Mouse (Mus musculus): Measurements from ENCODE around the gene Papss2. TPM values are rescaled to one million over a fixed set of nuclear protein-coding genes. Genes with fewer than 3 reads are reported as not detected.

The Papss2 gene
- polyA plus RNA-seq, 1 experiment: 4.1 TPM

DNA sequence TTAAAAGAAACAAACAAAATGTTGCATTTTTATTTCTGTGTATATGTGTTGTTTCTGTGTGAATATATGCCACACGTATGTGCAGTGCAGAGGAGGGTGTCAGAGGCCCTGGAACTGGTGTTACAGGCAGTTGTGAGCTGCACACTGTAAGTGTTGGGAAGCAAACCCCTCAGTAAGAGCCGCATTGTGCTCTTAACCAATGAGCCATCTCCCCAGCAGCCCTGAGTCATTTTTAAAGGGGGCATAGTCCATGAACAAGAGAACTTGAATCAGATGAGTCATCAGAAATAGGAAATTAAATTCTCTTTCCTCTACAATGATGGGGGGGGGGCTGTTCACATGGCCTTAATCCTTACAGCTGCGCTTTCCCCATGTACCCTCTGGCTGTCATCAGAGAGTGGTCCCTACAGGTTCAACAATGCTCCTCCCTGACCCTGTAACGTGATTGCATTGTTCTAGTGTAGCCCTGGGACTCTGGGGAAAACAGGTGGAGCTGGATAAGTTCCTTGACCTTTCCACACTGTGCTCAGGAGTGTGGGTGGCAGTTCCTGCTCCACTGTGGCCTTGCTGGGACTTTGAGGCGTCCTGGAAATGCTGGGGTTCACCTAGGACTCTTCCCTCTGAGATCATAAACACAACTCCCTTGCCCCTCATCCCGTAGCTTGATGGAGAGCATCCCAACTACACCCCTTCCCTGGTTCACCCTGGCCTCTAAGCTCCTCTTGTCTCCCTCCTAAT is 5.6 kb downstream of the Papss2 start:
- Histone ChIP-seq H3K9me3 (replicated peaks; ENCODE audit: control insufficient read depth, insufficient read depth, low read length, poor library complexity, severe bottlenecking) (no peaks in the 10 kb centered on the region), H3K27ac (ENCODE audit: insufficient read depth, low read length) (no peak overlapping the region), H3K36me3 (ENCODE audit: control insufficient read depth, insufficient read depth, low read length, poor library complexity, severe bottlenecking) (no peaks in the 10 kb centered on the region), H3K4me3 (ENCODE audit: low read depth, low read length) (no peak overlapping the region), H3K27me3 (ENCODE audit: control insufficient read depth, insufficient read depth, low read length, poor library complexity, severe bottlenecking) (peaks cover 6% of the 10 kb centered on the region), H3K9ac (ENCODE audit: low read depth, poor library complexity, severe bottlenecking) (no peak overlapping the region), H3K4me1 (ENCODE audit: control insufficient read depth, insufficient read depth, low read length) (no peaks in the 10 kb centered on the region)
- no peak for TF ChIP-seq EP300 (IDR thresholded peaks at IDR 0.05; ENCODE audit: insufficient read depth, low read depth, low read length)
- no peak for TF ChIP-seq CTCF (IDR thresholded peaks at IDR 0.05; ENCODE audit: low read depth, low read length)
- TF ChIP-seq POLR2A (IDR thresholded peaks at IDR 0.05; ENCODE audit: insufficient read depth, low read length): no peak

DNA sequence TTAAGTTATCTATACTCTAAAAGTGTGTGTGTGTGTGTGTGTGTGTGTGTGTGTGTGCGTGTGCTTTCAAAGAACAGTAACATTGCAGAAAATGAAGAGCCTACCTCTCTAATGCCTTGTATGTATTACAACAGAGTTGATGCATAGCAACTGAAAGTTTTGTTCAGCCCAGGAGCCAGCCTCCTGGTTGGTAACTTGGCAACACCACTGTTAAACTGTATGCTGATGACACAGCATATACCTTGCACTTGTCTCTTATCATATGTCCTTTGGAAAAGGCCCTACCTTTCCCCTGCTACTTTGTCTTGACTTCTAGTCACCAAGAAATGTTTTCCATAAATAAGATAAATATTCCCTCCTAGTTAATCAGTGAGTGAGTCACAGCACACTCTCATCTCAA is 7.9 kb downstream of the Papss2 start:
- no peaks in the 10 kb centered on the region for H3K9me3 ChIP-seq (replicated peaks; ENCODE audit: control insufficient read depth, insufficient read depth, low read length, poor library complexity, severe bottlenecking)
- H3K9ac ChIP-seq (ENCODE audit: low read depth, poor library complexity, severe bottlenecking): no peak overlapping the region
- H3K36me3 ChIP-seq (ENCODE audit: control insufficient read depth, insufficient read depth, low read length, poor library complexity, severe bottlenecking): no peaks in the 10 kb centered on the region
- no peak for TF ChIP-seq CTCF (IDR thresholded peaks at IDR 0.05; ENCODE audit: low read depth, low read length)
- no peak for TF ChIP-seq POLR2A (IDR thresholded peaks at IDR 0.05; ENCODE audit: insufficient read depth, low read length)
- no peak for TF ChIP-seq EP300 (IDR thresholded peaks at IDR 0.05; ENCODE audit: insufficient read depth, low read depth, low read length)
- no peak overlapping the region for H3K4me3 ChIP-seq (ENCODE audit: low read depth, low read length)
- no peaks in the 10 kb centered on the region for H3K27me3 ChIP-seq (ENCODE audit: control insufficient read depth, insufficient read depth, low read length, poor library complexity, severe bottlenecking)
- H3K27ac ChIP-seq (ENCODE audit: insufficient read depth, low read length): no peak overlapping the region
- H3K4me1 ChIP-seq (ENCODE audit: control insufficient read depth, insufficient read depth, low read length): no peaks in the 10 kb centered on the region

DNA sequence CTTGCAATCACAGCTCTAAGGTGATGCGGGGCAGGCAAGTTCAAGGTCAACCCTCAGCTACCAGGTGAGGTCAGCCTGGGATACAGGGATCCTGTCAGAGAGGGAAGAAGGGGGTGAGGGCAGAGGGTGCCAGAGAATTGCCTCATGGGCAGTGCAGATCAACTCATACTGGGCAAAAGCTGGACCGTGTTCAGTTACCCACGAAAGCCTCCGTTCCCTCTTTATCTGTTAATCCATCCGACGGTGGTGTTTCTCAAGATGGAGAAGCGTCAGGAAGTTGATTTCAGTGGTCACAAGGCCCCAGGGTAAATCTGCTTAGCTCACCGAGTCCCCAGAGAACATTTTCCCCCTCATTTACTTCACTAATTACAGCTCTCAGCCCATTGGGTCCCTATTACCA is 8.5 kb downstream of the Papss2 start:
- no peak overlapping the region for H3K4me3 ChIP-seq (ENCODE audit: low read depth, low read length)
- no peaks in the 10 kb centered on the region for H3K9me3 ChIP-seq (replicated peaks; ENCODE audit: control insufficient read depth, insufficient read depth, low read length, poor library complexity, severe bottlenecking)
- no peaks in the 10 kb centered on the region for H3K27me3 ChIP-seq (ENCODE audit: control insufficient read depth, insufficient read depth, low read length, poor library complexity, severe bottlenecking)
- H3K36me3 ChIP-seq (ENCODE audit: control insufficient read depth, insufficient read depth, low read length, poor library complexity, severe bottlenecking): no peaks in the 10 kb centered on the region
- no peak overlapping the region for H3K9ac ChIP-seq (ENCODE audit: low read depth, poor library complexity, severe bottlenecking)
- H3K27ac ChIP-seq (ENCODE audit: insufficient read depth, low read length): no peak overlapping the region
- TF ChIP-seq POLR2A (IDR thresholded peaks at IDR 0.05; ENCODE audit: insufficient read depth, low read length): no peak
- no peak for TF ChIP-seq EP300 (IDR thresholded peaks at IDR 0.05; ENCODE audit: insufficient read depth, low read depth, low read length)
- no peak for TF ChIP-seq CTCF (IDR thresholded peaks at IDR 0.05; ENCODE audit: low read depth, low read length)
- H3K4me1 ChIP-seq (ENCODE audit: control insufficient read depth, insufficient read depth, low read length): no peaks in the 10 kb centered on the region

DNA sequence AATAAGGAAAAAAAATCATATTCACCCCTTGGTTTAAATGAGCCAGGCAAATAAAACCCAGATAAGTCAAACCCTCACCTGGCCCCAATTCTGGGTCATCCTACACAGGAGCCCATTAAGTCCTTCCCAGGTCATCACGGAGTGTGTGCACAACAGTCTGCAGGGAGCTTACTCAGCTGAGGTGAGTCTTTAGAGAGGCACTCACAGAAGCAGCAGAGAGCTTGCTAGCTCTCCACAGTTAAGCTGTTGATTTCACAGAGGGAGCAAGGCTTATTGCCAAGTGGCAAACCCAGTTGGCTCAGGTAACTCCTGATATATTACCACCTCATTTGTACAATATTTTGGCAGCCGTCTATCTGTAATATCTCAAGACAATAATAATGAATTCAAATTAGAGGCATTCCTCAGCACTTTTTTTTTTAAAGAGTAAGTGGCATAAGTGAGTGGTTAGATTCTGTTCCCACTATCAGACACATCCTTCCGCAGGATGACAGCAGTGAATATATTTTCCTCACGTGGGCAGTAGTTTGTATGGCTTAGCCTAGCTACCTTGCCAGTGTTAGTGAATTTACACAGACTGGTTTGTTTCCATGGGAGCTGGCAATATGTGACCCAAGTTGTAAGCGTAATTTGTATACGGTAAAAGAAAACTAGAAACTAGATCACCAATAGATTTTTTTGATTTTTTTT is 9.1 kb downstream of the Papss2 start:
- H3K4me1 ChIP-seq (ENCODE audit: control insufficient read depth, insufficient read depth, low read length): no peaks in the 10 kb centered on the region
- H3K27ac ChIP-seq (ENCODE audit: insufficient read depth, low read length): no peak overlapping the region
- no peak overlapping the region for H3K4me3 ChIP-seq (ENCODE audit: low read depth, low read length)
- no peaks in the 10 kb centered on the region for H3K27me3 ChIP-seq (ENCODE audit: control insufficient read depth, insufficient read depth, low read length, poor library complexity, severe bottlenecking)
- no peaks in the 10 kb centered on the region for H3K9me3 ChIP-seq (replicated peaks; ENCODE audit: control insufficient read depth, insufficient read depth, low read length, poor library complexity, severe bottlenecking)
- no peaks in the 10 kb centered on the region for H3K36me3 ChIP-seq (ENCODE audit: control insufficient read depth, insufficient read depth, low read length, poor library complexity, severe bottlenecking)
- no peak for TF ChIP-seq EP300 (IDR thresholded peaks at IDR 0.05; ENCODE audit: insufficient read depth, low read depth, low read length)
- no peak for TF ChIP-seq CTCF (IDR thresholded peaks at IDR 0.05; ENCODE audit: low read depth, low read length)
- TF ChIP-seq POLR2A (IDR thresholded peaks at IDR 0.05; ENCODE audit: insufficient read depth, low read length): no peak
- H3K9ac ChIP-seq (ENCODE audit: low read depth, poor library complexity, severe bottlenecking): no peak overlapping the region

DNA sequence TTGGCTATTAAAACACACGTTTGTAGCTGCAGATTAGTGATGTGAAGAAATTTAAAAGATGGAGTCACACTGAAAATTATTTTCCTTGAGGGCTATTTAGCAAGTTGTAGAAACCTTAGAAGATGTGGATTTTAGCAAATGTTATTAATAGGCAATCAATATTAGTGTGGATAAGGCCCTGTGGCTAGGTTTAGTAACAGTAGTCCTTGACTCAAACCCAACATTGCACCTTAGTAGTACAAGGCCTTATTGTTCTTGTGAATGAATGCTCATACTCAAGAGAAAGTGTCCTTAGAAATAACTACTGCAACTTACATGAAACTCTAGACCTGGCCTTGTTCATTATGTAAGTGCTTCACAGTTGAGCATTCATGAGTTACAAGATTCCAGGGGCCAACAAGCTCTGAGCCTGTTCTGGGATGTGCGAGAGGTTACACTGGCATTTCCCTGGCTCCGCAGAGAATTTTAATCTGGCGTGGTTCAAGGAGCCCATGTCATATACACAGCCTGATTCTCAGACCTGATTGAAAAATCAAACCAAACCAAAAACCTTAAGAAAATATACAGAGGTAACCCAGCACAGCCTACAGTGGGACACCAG is 10.7 kb downstream of the Papss2 start:
- Histone ChIP-seq H3K27ac (ENCODE audit: insufficient read depth, low read length) (no peak overlapping the region), H3K4me3 (ENCODE audit: low read depth, low read length) (no peak overlapping the region), H3K27me3 (ENCODE audit: control insufficient read depth, insufficient read depth, low read length, poor library complexity, severe bottlenecking) (no peaks in the 10 kb centered on the region), H3K9me3 (replicated peaks; ENCODE audit: control insufficient read depth, insufficient read depth, low read length, poor library complexity, severe bottlenecking) (no peaks in the 10 kb centered on the region), H3K9ac (ENCODE audit: low read depth, poor library complexity, severe bottlenecking) (no peak overlapping the region), H3K36me3 (ENCODE audit: control insufficient read depth, insufficient read depth, low read length, poor library complexity, severe bottlenecking) (no peaks in the 10 kb centered on the region), H3K4me1 (ENCODE audit: control insufficient read depth, insufficient read depth, low read length) (no peaks in the 10 kb centered on the region)
- TF ChIP-seq POLR2A (IDR thresholded peaks at IDR 0.05; ENCODE audit: insufficient read depth, low read length): no peak
- no peak for TF ChIP-seq EP300 (IDR thresholded peaks at IDR 0.05; ENCODE audit: insufficient read depth, low read depth, low read length)
- no peak for TF ChIP-seq CTCF (IDR thresholded peaks at IDR 0.05; ENCODE audit: low read depth, low read length)

DNA sequence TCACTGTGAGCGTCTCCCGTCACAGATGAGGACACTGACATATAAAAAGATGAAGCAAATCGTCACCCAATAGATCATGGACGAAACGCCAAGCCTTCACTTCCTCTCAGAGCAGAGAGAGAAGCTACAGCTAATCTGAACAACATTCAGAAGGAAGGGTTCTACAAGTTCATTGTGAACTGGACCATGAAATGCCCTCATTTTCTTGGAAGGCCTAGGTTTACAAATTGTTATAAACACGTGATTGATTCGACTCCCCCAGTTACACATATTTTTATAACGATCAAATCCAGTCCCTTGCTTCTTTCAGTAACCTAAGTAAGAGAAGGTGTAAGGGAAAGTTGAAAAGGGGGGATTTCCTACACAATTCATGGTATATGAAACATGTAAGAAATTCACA is 11.4 kb downstream of the Papss2 start:
- Histone ChIP-seq H3K4me3 (ENCODE audit: low read depth, low read length) (no peak overlapping the region), H3K27me3 (ENCODE audit: control insufficient read depth, insufficient read depth, low read length, poor library complexity, severe bottlenecking) (no peaks in the 10 kb centered on the region), H3K4me1 (ENCODE audit: control insufficient read depth, insufficient read depth, low read length) (no peaks in the 10 kb centered on the region), H3K9ac (ENCODE audit: low read depth, poor library complexity, severe bottlenecking) (no peak overlapping the region), H3K27ac (ENCODE audit: insufficient read depth, low read length) (no peak overlapping the region), H3K36me3 (ENCODE audit: control insufficient read depth, insufficient read depth, low read length, poor library complexity, severe bottlenecking) (no peaks in the 10 kb centered on the region), H3K9me3 (replicated peaks; ENCODE audit: control insufficient read depth, insufficient read depth, low read length, poor library complexity, severe bottlenecking) (no peaks in the 10 kb centered on the region)
- TF ChIP-seq POLR2A (IDR thresholded peaks at IDR 0.05; ENCODE audit: insufficient read depth, low read length) (no peak), EP300 (IDR thresholded peaks at IDR 0.05; ENCODE audit: insufficient read depth, low read depth, low read length) (no peak), CTCF (IDR thresholded peaks at IDR 0.05; ENCODE audit: low read depth, low read length) (no peak)

Data from ES-Bruce4 (cell line).